Mouse (Mus musculus): Measurements from ENCODE around the gene Zfp598.
"Not testable (repeated sequence)": the region's sequence is repeated elsewhere in the genome, so short reads cannot be mapped to it uniquely, and the experiment has no call there.

Gene Zfp598

GRCm38 (mm10) chr17:24687599-24687998, 18.1 kb downstream of the Zfp598 start:
- in situ Hi-C loops (cut with MboI, MseI) = no loop called here

GRCm38 (mm10) chr17:24689251-24690081, 20.0 kb downstream of the Zfp598 start, which contains the start of gene Syngr3:
Gene Syngr3, minus strand, starts transcription at chr17:24689955.
- in situ Hi-C loops (cut with MboI, MseI) = no loop called here

DNA sequence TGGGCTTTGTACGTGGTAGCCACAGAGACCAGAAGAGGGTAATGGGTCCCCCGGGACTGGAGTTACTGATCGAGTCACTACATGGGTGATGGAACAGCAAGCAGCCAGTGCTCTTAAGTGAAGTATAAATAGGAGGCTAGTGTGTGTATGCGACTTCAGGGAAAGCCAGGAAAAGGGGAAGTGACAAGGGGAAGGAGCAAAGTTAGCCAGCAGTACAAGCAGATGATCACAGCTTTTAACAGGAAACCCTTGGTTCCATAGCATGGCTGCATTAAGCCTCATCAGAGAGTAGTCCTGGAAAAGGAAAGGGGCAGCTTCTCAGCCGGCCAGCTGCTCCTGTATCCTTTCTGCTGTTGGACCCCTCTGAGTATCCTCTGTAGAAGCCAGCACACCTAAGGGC, 22.9 kb downstream of the Zfp598 start:
- in situ Hi-C loops (cut with MboI, MseI) = no loop called here

- in situ Hi-C loops (cut with MboI, MseI) = no loop called here
These were observed 26.0 kb downstream of the Zfp598 start for GRCm38 (mm10) chr17:24695326-24696010.

- in situ Hi-C loops (cut with MboI, MseI) = no loop called here
These were observed 26.7 kb downstream of the Zfp598 start, which contains the start of the genes Gfer and Noxo1 for GRCm38 (mm10) chr17:24696011-24696697. Gene Gfer, minus strand, starts transcription at chr17:24696156. Gene Noxo1, plus strand, starts transcription at chr17:24696234.

GRCm38 (mm10) chr17:24697985-24698384, 28.5 kb downstream of the Zfp598 start:
- in situ Hi-C loops (cut with MboI, MseI) = no loop called here

GRCm38 (mm10) chr17:24698715-24699114, 29.2 kb downstream of the Zfp598 start:
- in situ Hi-C loops (cut with MboI, MseI) = no loop called here

DNA sequence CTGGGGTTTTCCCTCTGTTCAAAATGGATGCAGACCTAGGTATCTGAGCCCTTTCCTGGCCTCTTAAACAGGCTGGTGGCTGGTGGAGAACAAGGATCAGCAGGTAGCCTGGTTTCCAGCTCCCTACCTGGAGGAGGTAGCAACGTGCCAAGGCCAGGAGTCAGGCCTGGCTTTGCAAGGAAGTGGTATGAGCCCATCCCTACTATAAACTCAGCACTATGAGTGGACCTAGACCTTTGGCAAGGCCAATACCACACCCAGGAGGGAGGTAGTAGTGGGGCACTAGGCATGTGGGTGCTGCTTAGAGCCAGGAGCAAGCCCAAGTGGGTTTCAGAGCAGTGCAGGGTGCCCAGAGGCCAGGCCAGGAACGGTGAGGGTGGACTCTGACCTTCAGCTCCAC, 30.0 kb downstream of the Zfp598 start:
- in situ Hi-C loops (cut with MboI, MseI) = no loop called here

- in situ Hi-C loops (cut with MboI, MseI) = no loop called here
These were observed 31.8 kb downstream of the Zfp598 start for GRCm38 (mm10) chr17:24701251-24701650.

- in situ Hi-C loops (cut with MboI, MseI) = no loop called here
These were observed 36.3 kb downstream of the Zfp598 start for GRCm38 (mm10) chr17:24705821-24706220.

DNA sequence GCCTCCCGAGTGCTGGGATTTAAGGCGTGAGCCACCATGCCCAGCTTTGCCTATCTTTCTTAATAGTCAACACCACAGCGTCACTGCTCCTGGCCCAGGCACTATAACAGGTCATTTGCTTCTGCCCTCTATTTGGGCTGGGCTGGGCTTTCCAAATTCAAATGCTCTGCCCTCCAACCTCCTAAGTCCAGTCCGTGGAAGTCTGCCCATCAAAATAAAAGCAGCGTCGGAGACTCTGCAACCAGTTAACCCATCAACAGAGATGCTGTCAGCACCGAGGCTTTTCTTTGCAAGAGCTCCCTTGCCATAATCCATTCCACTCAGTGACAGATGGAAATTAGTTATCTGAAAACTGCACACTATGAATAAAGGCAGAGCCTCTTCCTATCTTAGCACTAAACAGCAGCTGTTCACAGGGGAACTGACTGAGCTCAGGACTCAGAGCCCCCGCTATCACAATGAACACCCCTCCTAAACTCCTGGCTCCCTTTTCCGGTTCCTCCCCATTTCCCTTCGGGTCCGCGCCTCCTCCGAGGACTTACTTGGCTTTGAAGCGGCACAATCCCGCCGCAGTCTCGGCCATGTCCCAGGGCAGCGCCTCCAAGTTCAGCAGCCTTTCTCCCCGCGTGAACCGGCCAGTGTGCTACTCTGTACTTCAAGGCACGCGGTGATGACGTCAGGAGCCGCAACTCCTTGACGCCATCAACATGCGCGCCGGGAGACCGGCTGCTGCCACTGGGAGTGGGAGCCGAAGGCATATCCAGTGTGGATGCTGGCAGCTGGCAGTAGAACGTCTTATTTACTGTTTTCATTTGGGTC, 37.7 kb downstream of the Zfp598 start, which contains the start of gene Tbl3:
Gene Tbl3 (minus strand): TSS at position 679 of the 819 bp plus-strand sequence.
- in situ Hi-C loops (cut with MboI, MseI) = no loop called here

GRCm38 (mm10) chr17:24707801-24708425, 38.4 kb downstream of the Zfp598 start:
- in situ Hi-C loops (cut with MboI, MseI) = no loop called here

DNA sequence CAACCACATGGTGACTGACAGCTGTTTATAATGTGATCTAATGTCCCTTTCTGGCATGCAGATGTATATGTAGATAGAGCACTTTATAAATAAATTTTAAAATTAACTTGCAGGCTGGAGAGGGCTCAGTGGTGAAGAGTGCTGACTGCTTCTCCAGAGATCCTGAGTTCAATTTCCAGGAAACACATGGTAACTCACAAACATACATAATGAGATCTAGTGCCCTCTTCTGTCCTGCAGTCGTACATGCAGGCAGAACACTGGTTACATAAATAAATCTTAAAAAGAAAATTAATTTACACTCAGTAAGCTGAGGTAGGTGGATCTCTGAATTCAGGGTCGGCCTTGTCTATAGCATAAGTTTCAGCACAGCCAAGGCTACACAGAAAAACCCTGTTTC, 39.2 kb downstream of the Zfp598 start:
- in situ Hi-C loops (cut with MboI, MseI) = no loop called here

- in situ Hi-C loops (cut with MboI, MseI) = no loop called here
These were observed 46.1 kb downstream of the Zfp598 start for GRCm38 (mm10) chr17:24715556-24715955.

DNA sequence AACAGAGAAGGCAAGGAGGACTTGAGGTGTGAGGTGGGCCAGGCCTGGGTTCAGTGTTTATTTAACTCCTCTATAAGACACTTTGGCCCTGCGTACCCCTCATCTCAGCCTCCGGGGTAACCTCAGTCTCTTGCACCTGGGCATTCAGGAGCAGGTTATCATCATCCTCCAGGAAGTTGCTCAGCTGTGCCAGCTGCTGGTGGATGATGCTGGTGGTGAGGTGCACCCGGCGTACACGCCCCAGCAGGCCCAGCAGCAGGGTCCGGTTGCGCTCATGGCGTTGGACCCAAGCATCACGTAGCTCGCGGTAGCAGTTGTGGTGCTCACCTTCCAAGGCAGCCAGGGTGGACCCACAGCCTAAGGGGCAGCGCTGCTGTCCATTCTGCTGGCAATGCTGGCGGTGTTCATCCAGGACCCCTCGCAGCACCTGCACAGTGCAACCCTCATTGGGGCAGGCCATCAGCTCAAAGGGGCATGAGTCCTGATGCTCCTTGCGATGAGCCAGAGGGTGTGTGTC, 46.7 kb downstream of the Zfp598 start:
- in situ Hi-C loops (cut with MboI, MseI) = no loop called here

DNA sequence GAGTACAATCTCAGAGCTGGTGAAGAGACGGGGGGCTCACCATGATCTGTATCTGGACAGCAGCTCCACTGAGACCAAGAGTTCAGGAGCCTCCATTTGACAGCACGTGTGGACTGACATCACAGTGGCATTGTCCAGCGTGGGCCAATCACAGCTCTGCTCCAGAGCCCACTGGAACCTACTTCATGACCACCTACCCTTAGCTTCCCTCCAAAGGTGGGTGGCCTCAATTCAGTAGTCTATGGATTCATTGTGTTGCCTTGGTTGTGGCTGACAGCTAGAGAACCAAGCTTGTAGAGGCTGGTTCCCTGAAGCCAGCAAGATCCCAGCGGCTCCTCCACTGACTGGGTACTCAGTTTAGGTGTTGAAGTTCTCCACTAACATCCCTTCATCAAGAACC, 48.5 kb downstream of the Zfp598 start, which contains the start of the genes Rnf151 and Rps2:
Gene Rnf151 (minus strand): TSS at position 121 of the 400 bp plus-strand sequence.
Gene Rps2 (plus strand): TSS at position 174 of the 400 bp plus-strand sequence.
- in situ Hi-C loops (cut with MboI, MseI) = no loop called here

GRCm38 (mm10) chr17:24718938-24719337, 49.5 kb downstream of the Zfp598 start:
- in situ Hi-C loops (cut with MboI, MseI) = not testable (repeated sequence)

- in situ Hi-C loops (cut with MboI, MseI) = no loop called here
These were observed 50.2 kb downstream of the Zfp598 start for GRCm38 (mm10) chr17:24719494-24720222.

DNA sequence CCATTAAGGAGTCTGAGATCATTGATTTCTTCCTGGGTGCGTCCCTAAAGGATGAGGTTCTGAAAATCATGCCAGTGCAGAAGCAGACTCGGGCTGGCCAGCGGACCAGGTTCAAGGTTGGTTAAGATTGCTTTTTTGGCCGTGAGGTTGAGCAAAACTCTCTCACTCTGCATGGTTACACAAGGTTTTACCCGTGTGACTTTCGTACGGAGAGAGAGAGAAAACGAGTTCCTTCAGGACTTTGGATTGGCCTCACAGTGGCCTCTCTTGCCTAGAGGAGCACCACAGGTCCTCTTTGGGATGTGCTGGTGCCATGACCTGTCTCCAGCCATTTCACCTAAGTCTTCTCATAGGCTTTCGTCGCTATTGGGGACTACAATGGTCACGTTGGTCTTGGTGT, 51.1 kb downstream of the Zfp598 start:
- in situ Hi-C loops (cut with MboI, MseI) = not testable (repeated sequence)
